Mouse (Mus musculus): Measurements from ENCODE around the gene Myh15. TPM values are rescaled to one million over a fixed set of nuclear protein-coding genes. Genes with fewer than 3 reads are reported as not detected.

Gene Myh15
- total and polyA plus RNA-seq, 2 experiments: not detected

DNA sequence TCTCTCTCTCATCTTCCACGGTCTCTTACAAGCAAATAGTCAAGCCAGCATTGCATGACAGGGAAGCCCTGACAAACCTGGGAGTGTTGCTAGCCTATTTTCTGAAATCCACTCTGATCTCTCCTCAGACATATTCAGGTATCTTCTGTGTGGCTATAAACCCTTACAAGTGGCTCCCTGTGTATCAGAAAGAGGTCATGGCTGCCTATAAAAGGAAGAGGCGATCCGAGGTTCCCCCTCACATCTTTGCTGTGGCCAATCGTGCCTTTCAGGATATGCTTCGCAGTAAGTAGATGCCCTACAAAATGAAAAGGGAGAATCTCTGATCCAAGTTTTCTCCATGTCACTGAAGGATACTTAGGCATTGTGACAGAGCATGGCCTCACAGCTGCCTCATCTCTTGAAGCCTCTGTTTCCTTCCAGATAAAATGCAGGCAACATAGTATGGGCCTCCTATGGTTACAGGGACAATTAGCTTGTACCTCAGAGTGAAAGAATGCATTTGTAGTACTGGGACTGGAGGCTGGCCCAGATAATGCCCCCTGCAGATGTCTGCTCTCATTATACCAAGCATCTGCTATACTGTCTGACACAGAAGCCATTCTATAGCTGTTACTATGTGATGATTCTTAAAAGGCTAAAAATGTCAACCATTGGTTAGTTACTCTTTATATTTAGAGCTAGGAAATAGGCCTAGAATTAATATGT lies 12.1 kb downstream of the Myh15 start:
- H3K79me2 ChIP-seq (ENCODE audit: control insufficient read depth, insufficient read depth, low read length): no peaks in the 10 kb centered on the region
- H3K27me3 ChIP-seq (ENCODE audit: control insufficient read depth, insufficient read depth, low read length): no peaks in the 10 kb centered on the region
- 78% methylated on average over 5 of the region's 5 CpGs for WGBS
- no peaks in the 10 kb centered on the region for H3K36me3 ChIP-seq (ENCODE audit: control insufficient read depth, insufficient read depth, low read length)
- H3K4me3 ChIP-seq (ENCODE audit: insufficient read depth, low read depth, low read length): no peak overlapping the region
- H3K4me1 ChIP-seq (ENCODE audit: control insufficient read depth, insufficient read depth, low read length): no peaks in the 10 kb centered on the region
- TF ChIP-seq POLR2A (IDR thresholded peaks at IDR 0.05; ENCODE audit: extremely low read depth, insufficient read depth, low read length) (no peak), CTCF (IDR thresholded peaks at IDR 0.05; ENCODE audit: low read depth, low read length) (no peak)
- DNase-seq (ENCODE audit: extremely low read depth, low read depth, low spot score): no peak
- no peak overlapping the region for H3K9ac ChIP-seq (ENCODE audit: low read depth, low read length)
- no peak overlapping the region for H3K27ac ChIP-seq (replicated peaks; ENCODE audit: insufficient read depth, low read depth, low read length)

DNA sequence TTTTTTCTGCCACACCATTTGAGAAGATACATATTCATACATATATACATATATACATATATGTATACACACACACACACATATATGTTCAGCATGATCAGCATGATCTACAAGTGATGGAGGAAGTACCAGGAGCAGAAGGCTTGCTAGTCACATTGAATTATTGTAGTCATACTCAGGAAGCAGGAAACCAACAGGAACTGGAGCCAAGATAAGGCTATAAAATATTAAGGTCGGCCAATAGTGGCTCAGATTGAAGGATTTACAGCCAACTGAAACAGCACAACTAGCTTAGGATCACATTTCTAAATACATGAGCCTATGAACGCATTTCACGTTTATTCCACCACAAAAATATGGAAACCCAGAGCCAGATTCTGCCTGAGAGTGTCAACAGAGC lies 14.0 kb downstream of the Myh15 start:
- Histone ChIP-seq H3K4me3 (ENCODE audit: insufficient read depth, low read depth, low read length) (no peak overlapping the region), H3K9ac (ENCODE audit: low read depth, low read length) (no peak overlapping the region), H3K27ac (replicated peaks; ENCODE audit: insufficient read depth, low read depth, low read length) (no peak overlapping the region), H3K27me3 (ENCODE audit: control insufficient read depth, insufficient read depth, low read length) (no peaks in the 10 kb centered on the region), H3K4me1 (ENCODE audit: control insufficient read depth, insufficient read depth, low read length) (no peaks in the 10 kb centered on the region), H3K79me2 (ENCODE audit: control insufficient read depth, insufficient read depth, low read length) (no peaks in the 10 kb centered on the region), H3K36me3 (ENCODE audit: control insufficient read depth, insufficient read depth, low read length) (no peaks in the 10 kb centered on the region)
- 75% methylated on average over 3 of the region's 3 CpGs for WGBS
- TF ChIP-seq CTCF (IDR thresholded peaks at IDR 0.05; ENCODE audit: low read depth, low read length) (no peak), POLR2A (IDR thresholded peaks at IDR 0.05; ENCODE audit: extremely low read depth, insufficient read depth, low read length) (no peak)
- no peak for DNase-seq (ENCODE audit: extremely low read depth, low read depth, low spot score)

DNA sequence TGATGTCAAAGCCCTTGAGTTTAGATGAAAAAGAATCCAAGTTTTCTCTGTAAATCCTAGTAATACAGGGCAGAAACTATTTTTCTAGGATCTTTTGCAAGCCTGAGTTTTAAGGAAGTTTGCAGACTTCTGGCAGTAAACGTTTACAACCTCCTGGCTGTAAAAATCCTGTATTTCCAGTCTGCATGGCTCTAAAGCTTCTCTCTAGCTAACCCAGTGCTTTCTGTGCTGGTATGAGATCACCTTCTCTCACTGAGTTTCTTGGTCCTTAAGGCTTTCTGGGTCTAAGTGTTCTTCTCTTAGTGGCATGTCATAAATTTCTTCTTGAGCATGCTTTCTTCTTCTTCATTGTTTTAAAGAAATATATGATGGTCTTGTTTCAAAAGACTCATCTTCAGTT lies 70.7 kb downstream of the Myh15 start:
- Histone ChIP-seq H3K27ac (replicated peaks; ENCODE audit: insufficient read depth, low read depth, low read length) (no peak overlapping the region), H3K4me1 (ENCODE audit: control insufficient read depth, insufficient read depth, low read length) (no peaks in the 10 kb centered on the region), H3K27me3 (ENCODE audit: control insufficient read depth, insufficient read depth, low read length) (no peaks in the 10 kb centered on the region), H3K79me2 (ENCODE audit: control insufficient read depth, insufficient read depth, low read length) (no peaks in the 10 kb centered on the region), H3K9ac (ENCODE audit: low read depth, low read length) (no peak overlapping the region), H3K4me3 (ENCODE audit: insufficient read depth, low read depth, low read length) (no peak overlapping the region), H3K36me3 (ENCODE audit: control insufficient read depth, insufficient read depth, low read length) (no peaks in the 10 kb centered on the region)
- TF ChIP-seq CTCF (IDR thresholded peaks at IDR 0.05; ENCODE audit: low read depth, low read length): no peak
- no peak for TF ChIP-seq POLR2A (IDR thresholded peaks at IDR 0.05; ENCODE audit: extremely low read depth, insufficient read depth, low read length)
- WGBS: 49% methylated on average over 1 of the region's 1 CpGs
- DNase-seq (ENCODE audit: extremely low read depth, low read depth, low spot score): no peak

DNA sequence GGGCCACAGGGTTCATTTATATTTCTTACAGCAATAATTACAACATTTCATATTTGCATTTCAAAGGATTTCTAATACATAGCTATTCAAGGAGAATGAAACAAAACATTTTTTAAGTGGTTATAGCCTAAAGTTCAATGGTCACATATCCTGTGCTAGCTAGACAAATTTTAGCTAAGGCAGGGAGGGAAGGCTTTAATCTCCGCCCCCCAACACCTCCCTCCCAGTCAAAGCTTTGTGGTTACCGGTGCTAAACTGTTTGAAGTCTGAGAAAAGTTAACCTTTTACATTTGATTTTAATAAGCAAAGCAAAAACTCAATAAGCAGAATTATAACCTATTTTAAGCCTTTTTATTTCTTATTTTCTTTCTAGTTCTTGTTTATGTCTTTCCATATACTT lies 98.9 kb downstream of the Myh15 start:
- 68% methylated on average over 2 of the region's 2 CpGs for WGBS
- no peak for TF ChIP-seq POLR2A (IDR thresholded peaks at IDR 0.05; ENCODE audit: extremely low read depth, insufficient read depth, low read length)
- TF ChIP-seq CTCF (IDR thresholded peaks at IDR 0.05; ENCODE audit: low read depth, low read length): no peak

DNA sequence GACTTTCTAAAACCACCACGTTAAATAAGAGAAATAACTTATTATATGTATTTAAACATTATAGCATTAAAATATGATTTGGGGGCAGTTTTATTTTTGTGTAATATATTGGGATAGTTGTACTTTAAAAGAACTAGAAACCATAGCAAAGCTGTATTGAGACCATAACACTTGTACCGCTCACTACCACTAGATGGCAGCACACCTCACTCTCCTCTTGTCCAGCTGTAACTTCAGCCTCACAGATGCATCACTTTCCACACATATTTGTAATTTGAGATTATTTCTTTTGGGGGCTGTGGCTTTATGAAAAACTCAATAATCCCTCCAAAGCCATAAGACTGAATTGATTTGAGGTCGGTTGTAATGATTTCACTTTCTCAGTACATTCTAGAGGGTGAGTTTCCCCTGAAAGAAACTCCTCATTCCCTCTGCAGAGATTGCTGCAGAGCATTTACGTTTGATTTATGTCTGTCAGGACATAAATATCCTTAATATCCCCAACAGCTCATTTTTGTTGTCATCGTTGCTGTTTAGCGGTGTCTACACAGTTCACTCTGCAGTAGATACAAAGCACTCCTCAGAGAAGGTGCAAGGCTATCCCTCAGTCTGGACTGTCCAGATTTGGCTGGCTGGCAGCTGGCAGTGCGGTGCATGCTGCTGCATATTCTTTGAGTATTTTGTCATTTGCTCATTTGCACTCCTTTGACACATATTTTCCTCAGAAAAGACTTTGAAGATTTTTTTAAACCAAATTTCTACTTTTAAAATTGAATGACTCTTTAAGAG lies 107.3 kb downstream of the Myh15 start:
- 31% methylated on average over 7 of the region's 7 CpGs for WGBS
- peak; percentile 56; the same call in 1 of the 2 replicates for TF ChIP-seq CTCF (IDR thresholded peaks at IDR 0.05; ENCODE audit: low read depth, low read length)
- TF ChIP-seq POLR2A (IDR thresholded peaks at IDR 0.05; ENCODE audit: extremely low read depth, insufficient read depth, low read length): no peak

More for the DNA sequence above, 98.9 kb downstream of the Myh15 start:
- H3K36me3 ChIP-seq (ENCODE audit: control insufficient read depth, insufficient read depth, low read length): no peaks in the 10 kb centered on the region
- no peaks in the 10 kb centered on the region for H3K79me2 ChIP-seq (ENCODE audit: control insufficient read depth, insufficient read depth, low read length)
- no peaks in the 10 kb centered on the region for H3K27me3 ChIP-seq (ENCODE audit: control insufficient read depth, insufficient read depth, low read length)
- no peak overlapping the region for H3K27ac ChIP-seq (replicated peaks; ENCODE audit: insufficient read depth, low read depth, low read length)
- no peak overlapping the region for H3K4me3 ChIP-seq (ENCODE audit: insufficient read depth, low read depth, low read length)
- no peak overlapping the region for H3K9ac ChIP-seq (ENCODE audit: low read depth, low read length)
- DNase-seq (ENCODE audit: extremely low read depth, low read depth, low spot score): no peak
- H3K4me1 ChIP-seq (ENCODE audit: control insufficient read depth, insufficient read depth, low read length): no peaks in the 10 kb centered on the region

DNA sequence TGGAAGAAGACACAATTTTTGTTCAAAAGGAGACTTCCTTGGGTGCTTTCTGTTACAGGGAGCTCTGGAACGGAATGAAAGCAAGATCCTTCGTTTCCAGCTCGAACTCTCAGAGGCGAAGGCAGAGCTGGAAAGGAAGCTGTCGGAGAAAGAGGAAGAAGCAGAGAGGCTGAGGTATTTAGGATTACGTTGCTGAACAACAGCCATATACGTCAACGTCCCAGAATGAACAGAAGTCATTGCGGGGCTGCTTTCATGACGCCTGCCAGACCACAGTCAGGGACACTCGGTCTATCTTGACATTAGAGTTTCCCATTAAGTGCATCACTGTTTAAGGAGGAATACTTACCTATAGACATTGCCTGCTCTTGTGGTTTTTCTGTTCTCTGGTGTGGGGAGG lies 108.4 kb downstream of the Myh15 start:
- H3K27ac ChIP-seq (replicated peaks; ENCODE audit: insufficient read depth, low read depth, low read length): no peak overlapping the region
- TF ChIP-seq POLR2A (IDR thresholded peaks at IDR 0.05; ENCODE audit: extremely low read depth, insufficient read depth, low read length) (no peak), CTCF (IDR thresholded peaks at IDR 0.05; ENCODE audit: low read depth, low read length) (no peak)
- WGBS: 72% methylated on average over 11 of the region's 11 CpGs
- no peak for DNase-seq (ENCODE audit: extremely low read depth, low read depth, low spot score)
- H3K4me3 ChIP-seq (ENCODE audit: insufficient read depth, low read depth, low read length): no peak overlapping the region
- H3K36me3 ChIP-seq (ENCODE audit: control insufficient read depth, insufficient read depth, low read length): no peaks in the 10 kb centered on the region
- H3K27me3 ChIP-seq (ENCODE audit: control insufficient read depth, insufficient read depth, low read length): no peaks in the 10 kb centered on the region
- no peak overlapping the region for H3K9ac ChIP-seq (ENCODE audit: low read depth, low read length)
- no peaks in the 10 kb centered on the region for H3K79me2 ChIP-seq (ENCODE audit: control insufficient read depth, insufficient read depth, low read length)
- H3K4me1 ChIP-seq (ENCODE audit: control insufficient read depth, insufficient read depth, low read length): no peaks in the 10 kb centered on the region

More for the DNA sequence above, 107.3 kb downstream of the Myh15 start:
- no peak overlapping the region for H3K4me3 ChIP-seq (ENCODE audit: insufficient read depth, low read depth, low read length)
- no peaks in the 10 kb centered on the region for H3K36me3 ChIP-seq (ENCODE audit: control insufficient read depth, insufficient read depth, low read length)
- H3K27ac ChIP-seq (replicated peaks; ENCODE audit: insufficient read depth, low read depth, low read length): no peak overlapping the region
- H3K27me3 ChIP-seq (ENCODE audit: control insufficient read depth, insufficient read depth, low read length): no peaks in the 10 kb centered on the region
- no peak overlapping the region for H3K9ac ChIP-seq (ENCODE audit: low read depth, low read length)
- DNase-seq (ENCODE audit: extremely low read depth, low read depth, low spot score): peak; percentile 33
- H3K79me2 ChIP-seq (ENCODE audit: control insufficient read depth, insufficient read depth, low read length): no peaks in the 10 kb centered on the region
- H3K4me1 ChIP-seq (ENCODE audit: control insufficient read depth, insufficient read depth, low read length): no peaks in the 10 kb centered on the region

Measured in liver, adult 2 months (tissue).